11 mouse cellular contexts compared by ENCODE assay signal in the genomic region with DNA sequence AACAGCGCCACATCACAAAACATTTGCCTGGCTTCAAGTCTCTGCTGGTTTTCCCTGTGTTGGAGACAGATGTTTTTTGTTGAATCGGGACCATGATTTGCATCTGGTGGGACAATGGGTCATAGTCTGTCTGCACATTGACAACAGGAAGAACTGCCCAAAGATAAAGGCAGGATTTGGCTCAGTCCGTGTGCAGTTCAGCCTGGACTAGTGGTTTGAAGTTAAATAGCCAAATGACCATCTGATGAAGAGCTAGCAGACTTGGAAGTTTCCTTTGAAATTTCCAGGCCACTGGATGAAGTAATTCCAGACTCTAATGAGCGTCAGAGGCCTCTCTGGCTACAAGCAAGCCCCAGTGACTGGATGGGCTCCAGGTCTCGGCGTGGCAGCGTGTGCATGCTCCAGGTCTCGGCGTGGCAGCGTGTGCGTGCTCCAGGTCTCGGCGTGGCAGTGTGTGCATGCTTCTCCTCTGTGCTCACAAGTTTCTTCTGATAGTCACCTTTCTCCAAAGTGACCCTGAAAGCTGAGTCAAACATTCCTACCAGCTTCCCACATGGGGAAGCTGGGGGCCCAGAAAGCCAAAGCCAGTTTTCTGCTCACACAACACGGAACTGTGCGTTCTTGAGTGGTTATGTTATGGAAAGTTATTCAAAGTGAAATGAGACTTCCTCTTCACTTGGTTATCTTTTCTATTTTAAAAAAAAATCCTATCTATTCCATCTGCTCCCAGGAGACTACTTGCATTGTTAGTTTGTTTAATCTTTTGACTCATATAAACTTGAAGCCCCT. TPM values are rescaled to one million over a fixed set of nuclear protein-coding genes. Genes with fewer than 3 reads are reported as not detected.
DNase-seq lines count a peak whose midpoint lies in the region; ATAC-seq and TF ChIP-seq lines count a peak whose summit lies in the region.
"Had no signal": no experiment of that assay in that cellular context is flagged by ENCODE, and none has a peak within 500 bp of the region (broad histone marks: within the 10 kb centered on the region; RNA-seq: fewer than 3 reads in every experiment).

No protein-coding gene starts in this region.

- no peak for DNase-seq in lung, embryonic 14.5 days
- DNase-seq in lung, postnatal 14 days, result no peak
- peak; percentile 80 for DNase-seq in heart, adult 8-10 months (ENCODE audit: low spot score)
- DNase-seq in hindbrain, embryonic 10.5 days (ENCODE audit: low spot score), result no peak
- no peak for DNase-seq in forebrain, embryonic 10.5 days (ENCODE audit: extremely low spot score, low spot score)
- DNase-seq: adrenal gland, postnatal 14 days had no signal

- no peaks in the 10 kb centered on the region for H3K9me3 ChIP-seq in lung, embryonic 14.5 days (ENCODE audit: low read depth, low read length)
- H3K9me3 ChIP-seq in kidney, embryonic 16.5 days (ENCODE audit: low read length), result no peaks in the 10 kb centered on the region
- H3K9me3 ChIP-seq in stomach, embryonic 15.5 days, result no peaks in the 10 kb centered on the region
- no peaks in the 10 kb centered on the region for H3K9me3 ChIP-seq in hindbrain, embryonic 10.5 days
- no peaks in the 10 kb centered on the region for H3K9me3 ChIP-seq in forebrain, embryonic 10.5 days
- H3K9me3 ChIP-seq: G1E; hindbrain, embryonic 13.5 days; neural tube, embryonic 13.5 days had no signal

- WGBS in lung, embryonic 14.5 days, result 75% methylated on average over 15 of the region's 15 CpGs
- 79% methylated on average over 15 of the region's 15 CpGs for WGBS in kidney, embryonic 16.5 days
- 77% methylated on average over 15 of the region's 15 CpGs for WGBS in stomach, embryonic 15.5 days
- 89% methylated on average over 15 of the region's 15 CpGs for WGBS in hindbrain, embryonic 10.5 days
- WGBS in forebrain, embryonic 10.5 days, result 90% methylated on average over 15 of the region's 15 CpGs

- no peaks in the 10 kb centered on the region for H3K27me3 ChIP-seq in lung, embryonic 14.5 days (ENCODE audit: insufficient read depth, low read length)
- no peaks in the 10 kb centered on the region for H3K27me3 ChIP-seq in kidney, embryonic 16.5 days (ENCODE audit: insufficient read depth, low read length)
- H3K27me3 ChIP-seq in stomach, embryonic 15.5 days (replicated peaks), result no peaks in the 10 kb centered on the region
- no peaks in the 10 kb centered on the region for H3K27me3 ChIP-seq in hindbrain, embryonic 10.5 days (ENCODE audit: insufficient read depth, poor library complexity, severe bottlenecking)
- H3K27me3 ChIP-seq in forebrain, embryonic 10.5 days (ENCODE audit: poor library complexity, severe bottlenecking), result no peaks in the 10 kb centered on the region
- H3K27me3 ChIP-seq: hindbrain, embryonic 13.5 days; neural tube, embryonic 13.5 days had no signal

- H3K4me2 ChIP-seq in lung, embryonic 14.5 days, result no peak overlapping the region
- H3K4me2 ChIP-seq in kidney, embryonic 16.5 days (replicated peaks; ENCODE audit: low read depth, low read length), result no peak overlapping the region
- no peak overlapping the region for H3K4me2 ChIP-seq in stomach, embryonic 15.5 days
- H3K4me2 ChIP-seq: hindbrain, embryonic 13.5 days; neural tube, embryonic 13.5 days had no signal

- TF ChIP-seq CTCF in lung, embryonic 14.5 days (IDR thresholded peaks at IDR 0.05; ENCODE audit: low read depth), result no peak

- no peak overlapping the region for H3K4me3 ChIP-seq in lung, embryonic 14.5 days (ENCODE audit: low read depth, low read length)
- no peak overlapping the region for H3K4me3 ChIP-seq in kidney, embryonic 16.5 days (ENCODE audit: low read length)
- no peak overlapping the region for H3K4me3 ChIP-seq in stomach, embryonic 15.5 days (replicated peaks)
- no peak overlapping the region for H3K4me3 ChIP-seq in hindbrain, embryonic 10.5 days
- H3K4me3 ChIP-seq in forebrain, embryonic 10.5 days, result no peak overlapping the region
- H3K4me3 ChIP-seq: hindbrain, embryonic 13.5 days; neural tube, embryonic 13.5 days had no signal

- H3K9ac ChIP-seq in lung, embryonic 14.5 days, result no peak overlapping the region
- H3K9ac ChIP-seq in kidney, embryonic 16.5 days (replicated peaks; ENCODE audit: low read length), result no peak overlapping the region
- H3K9ac ChIP-seq in stomach, embryonic 15.5 days, result no peak overlapping the region
- H3K9ac ChIP-seq: hindbrain, embryonic 13.5 days; neural tube, embryonic 13.5 days had no signal

- peak overlapping the region; percentile 33; the same call in 1 of the 2 replicates for H3K27ac ChIP-seq in lung, embryonic 14.5 days (ENCODE audit: low read depth)
- H3K27ac ChIP-seq in kidney, embryonic 16.5 days (ENCODE audit: low read length), result peak overlapping the region; percentile 29
- peak overlapping the region; percentile 9; the same call in 1 of the 2 replicates for H3K27ac ChIP-seq in stomach, embryonic 15.5 days
- no peak overlapping the region for H3K27ac ChIP-seq in hindbrain, embryonic 10.5 days
- no peak overlapping the region for H3K27ac ChIP-seq in forebrain, embryonic 10.5 days
- H3K27ac ChIP-seq: hindbrain, embryonic 13.5 days; neural tube, embryonic 13.5 days had no signal

- no peak for ATAC-seq in lung, embryonic 14.5 days (ENCODE audit: insufficient read depth)
- no peak for ATAC-seq in kidney, embryonic 16.5 days (ENCODE audit: low FRiP score, low TSS enrichment)
- no peak for ATAC-seq in stomach, embryonic 15.5 days (ENCODE audit: insufficient read depth, low FRiP score, low read depth)

- peaks cover 16% of the 10 kb centered on the region; the same call in 1 of the 2 replicates for H3K4me1 ChIP-seq in lung, embryonic 14.5 days (ENCODE audit: insufficient read depth)
- H3K4me1 ChIP-seq in kidney, embryonic 16.5 days (ENCODE audit: insufficient read depth, low read length), result peaks cover 14% of the 10 kb centered on the region; the same call in 1 of the 2 replicates
- H3K4me1 ChIP-seq in stomach, embryonic 15.5 days, result peaks cover 11% of the 10 kb centered on the region
- H3K4me1 ChIP-seq in hindbrain, embryonic 10.5 days (replicated peaks), result no peaks in the 10 kb centered on the region
- H3K4me1 ChIP-seq in forebrain, embryonic 10.5 days, result peaks cover 3% of the 10 kb centered on the region; the same call in 1 of the 2 replicates
- H3K4me1 ChIP-seq: hindbrain, embryonic 13.5 days; neural tube, embryonic 13.5 days had no signal

- no peaks in the 10 kb centered on the region for H3K36me3 ChIP-seq in lung, embryonic 14.5 days (ENCODE audit: insufficient read depth)
- H3K36me3 ChIP-seq in kidney, embryonic 16.5 days (ENCODE audit: insufficient read depth, low read length), result no peaks in the 10 kb centered on the region
- no peaks in the 10 kb centered on the region for H3K36me3 ChIP-seq in stomach, embryonic 15.5 days
- no peaks in the 10 kb centered on the region for H3K36me3 ChIP-seq in hindbrain, embryonic 10.5 days
- H3K36me3 ChIP-seq in forebrain, embryonic 10.5 days (replicated peaks), result no peaks in the 10 kb centered on the region
- H3K36me3 ChIP-seq: G1E; hindbrain, embryonic 13.5 days; neural tube, embryonic 13.5 days had no signal

RNA-seq across cellular contexts. Expression of a gene that starts 56.3 kb away (rescaled TPM):
- 52.7 and 58.5 TPM in 2 replicates for polyA plus RNA-seq in lung, embryonic 14.5 days (2014; fragmentation: Nextera tagmentation; extraction: Ambion mirVana)
- total RNA-seq in heart, adult 8-10 months (2022), result 10 to 100 TPM; 36.4 to 44.4 (median 39.3) TPM
- 103 and 120 TPM in 2 replicates for polyA plus RNA-seq in kidney, embryonic 16.5 days (2015; fragmentation: Nextera tagmentation; extraction: Ambion mirVana)
- 94.1 and 102 TPM in 2 replicates for polyA plus RNA-seq in stomach, embryonic 15.5 days (2015; fragmentation: Nextera tagmentation; extraction: Ambion mirVana)
- 22.6 and 25.5 TPM in 2 replicates for polyA plus RNA-seq in hindbrain, embryonic 10.5 days (2016; fragmentation: Nextera tagmentation; extraction: Ambion mirVana)
- polyA plus RNA-seq in forebrain, embryonic 10.5 days (2016; fragmentation: Nextera tagmentation; extraction: Ambion mirVana), result 15.7 and 16.8 TPM in 2 replicates

Comparison
In these comparisons a context has a peak if more than half of its experiments do, and no peak if none do; other contexts are left out.
1. H3K27ac ChIP-seq: peak in lung, embryonic 14.5 days (single experiment), kidney, embryonic 16.5 days (single experiment) and stomach, embryonic 15.5 days (single experiment); none in hindbrain, embryonic 10.5 days (single experiment) and forebrain, embryonic 10.5 days (single experiment).